Mouse (Mus musculus): ENCODE measurements around the gene Entpd6.

GRCm38 (mm10) chr2:150772466-150773119, 23.8 kb downstream of the Entpd6 start:
- TF ChIP-seq MAFK (IDR thresholded peaks at IDR 0.05; ENCODE audit: insufficient read depth, low read depth, low read length) (no peak), HCFC1 (IDR thresholded peaks at IDR 0.05; ENCODE audit: borderline replicate concordance, insufficient read depth, low read length) (no peak)

Data from ES-E14 (cell line).